Mouse (Mus musculus) forebrain, embryonic 14.5 days (tissue): ENCODE measurements around the gene Egr4. TPM values are rescaled to one million over a fixed set of nuclear protein-coding genes. Genes with fewer than 3 reads are reported as not detected.

Experiments used
- ATAC-seq: fragments of 200-750 bp; cut with Nextera tagmentation; 2 replicates; pipeline ENCODE4 v1.8.0; 2017; ENCODE audit warnings: mild to moderate bottlenecking, moderate library complexity
- DNase-seq: peaks from one replicate; pipeline ENCODE4 v3.0.0-alpha.2; 2015; ENCODE audit warnings: low spot score
- H3K27ac ChIP-seq: fragments of 300-500 bp; sonication (generic); 2 replicates; pipeline ENCODE4 v1.5.1; 2014; ENCODE audit warnings: low read depth, mild to moderate bottlenecking, control low read depth, low read length, moderate library complexity
- H3K27me3 ChIP-seq: fragments of 300-500 bp; sonication (generic); replicated peaks from 2 replicates; pipeline ENCODE4 v1.6.1; 2014; ENCODE audit warnings: low read length, control low read depth, mixed read lengths; ENCODE audit not compliant: control insufficient read depth, insufficient read depth
- H3K36me3 ChIP-seq: fragments of 300-500 bp; sonication (generic); 2 replicates; pipeline ENCODE4 v1.6.1; 2014; ENCODE audit warnings: low read length, control low read depth; ENCODE audit not compliant: control insufficient read depth, insufficient read depth
- H3K4me1 ChIP-seq: fragments of 300-500 bp; sonication (generic); 2 replicates; pipeline ENCODE4 v1.6.1; 2014; ENCODE audit warnings: antibody characterized with exemption, low read length, control low read depth; ENCODE audit not compliant: control insufficient read depth, insufficient read depth
- H3K4me2 ChIP-seq: fragments of 300-500 bp; sonication (generic); 2 replicates; pipeline ENCODE4 v1.6.1; 2014; ENCODE audit warnings: mild to moderate bottlenecking, control low read depth, low read length
- H3K4me3 ChIP-seq: fragments of 300-500 bp; sonication (generic); 2 replicates; pipeline ENCODE4 v1.5.1; 2014; ENCODE audit warnings: low read depth, low read length, control low read depth
- H3K9ac ChIP-seq: fragments of 300-500 bp; sonication (generic); 2 replicates; pipeline ENCODE4 v1.6.1; 2014; ENCODE audit warnings: mild to moderate bottlenecking, low read length, control low read depth, moderate library complexity
- H3K9me3 ChIP-seq: fragments of 300-500 bp; sonication (generic); replicated peaks from 2 replicates; pipeline ENCODE4 v1.6.1; 2016; ENCODE audit warnings: low read length, control low read depth, mixed read lengths; ENCODE audit not compliant: control insufficient read depth
- WGBS: fragments of 180-500 bp; shearing (Covaris S2); extraction: QIAGEN DNeasy Blood & Tissue Kit; methylation state at CpG from one replicate; pipeline ENCODE4 v1.1.7; 2014; 5-methylcytosine and 5-hydroxymethylcytosine counted together
- polyA plus RNA-seq: library from polyadenylated mRNA; unstranded; fragments of >200 nt; fragmentation: Nextera tagmentation; extraction: Ambion mirVana; gene quantifications from 2 replicates; pipeline ENCODE4 v1.2.1, GENCODE M21; 2014

Gene Egr4
- polyA plus RNA-seq, 1 experiment from 2014 or later: not detected

DNA sequence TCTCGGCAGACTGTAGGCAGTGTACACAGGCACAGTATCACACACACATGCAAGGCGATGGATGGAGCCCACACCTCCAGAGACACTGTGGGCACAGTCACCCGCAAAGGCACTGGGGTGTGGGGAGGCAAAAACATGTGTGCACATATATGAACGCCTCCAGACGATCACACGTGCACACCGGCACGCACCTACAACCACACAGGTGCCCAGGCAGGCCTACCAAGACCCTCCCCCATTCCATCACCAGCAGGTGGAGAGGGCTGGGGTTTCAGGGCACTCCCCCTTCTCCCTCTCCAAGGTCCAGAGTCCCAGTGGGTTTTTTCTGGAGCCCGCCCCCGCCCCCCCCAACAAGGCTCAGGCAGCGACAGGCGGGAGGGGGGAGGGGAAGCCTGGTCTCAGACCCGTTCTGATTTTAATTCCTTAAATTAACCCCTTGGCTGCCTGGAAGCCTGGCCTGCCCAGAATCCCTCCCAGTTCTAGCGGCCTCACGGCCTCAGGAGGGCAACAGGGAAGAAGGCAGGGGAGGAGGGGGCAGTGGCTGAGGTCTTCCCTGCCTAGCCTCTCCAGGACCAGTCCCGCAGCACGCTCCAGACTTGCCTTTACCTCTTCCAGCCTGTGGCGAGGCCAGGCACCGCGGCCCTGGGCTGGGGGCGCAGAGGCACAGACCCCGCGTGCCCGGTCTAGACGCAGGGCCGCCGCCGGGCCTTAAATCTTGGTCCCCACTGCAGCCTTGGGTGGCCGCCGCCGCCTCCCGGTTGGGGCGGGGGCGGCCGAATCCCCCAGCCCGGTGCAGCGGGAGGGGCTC, 11.1 kb downstream of the Egr4 start:
- peak; percentile 41 for DNase-seq
- peak; percentile 81 for ATAC-seq
- H3K9ac ChIP-seq: peak overlapping the region; percentile 87
- 0 out of 2 replicates have a peak, but pooled peaks cover 3% of the 10 kb centered on the region for H3K4me1 ChIP-seq
- H3K27ac ChIP-seq: peak overlapping the region; percentile 1; the same call in 1 of the 2 replicates
- peak overlapping the region; percentile 85 for H3K4me2 ChIP-seq
- no peaks in the 10 kb centered on the region for H3K9me3 ChIP-seq
- peaks cover 6% of the 10 kb centered on the region; the same call in 1 of the 2 replicates for H3K27me3 ChIP-seq
- H3K4me3 ChIP-seq: peak overlapping the region; percentile 76
- no peaks in the 10 kb centered on the region for H3K36me3 ChIP-seq
- WGBS: 1% methylated on average over 31 of the region's 37 CpGs

- Histone ChIP-seq H3K9me3 (no peaks in the 10 kb centered on the region), H3K9ac (peak overlapping the region; percentile 87), H3K27ac (peak overlapping the region; percentile 1; the same call in 1 of the 2 replicates), H3K27me3 (peaks cover 6% of the 10 kb centered on the region; the same call in 1 of the 2 replicates), H3K36me3 (no peaks in the 10 kb centered on the region), H3K4me3 (peak overlapping the region; percentile 76), H3K4me1 (0 out of 2 replicates have a peak, but pooled peaks cover 3% of the 10 kb centered on the region), H3K4me2 (peak overlapping the region; percentile 85)
- WGBS: 8% methylated on average over 6 of the region's 6 CpGs
- ATAC-seq (no peak), DNase-seq (no peak)
Observed at GRCm38 (mm10) chr6:85501571-85502102, 11.8 kb downstream of the Egr4 start.

- no peak overlapping the region for H3K27ac ChIP-seq
- 0 out of 2 replicates have a peak, but pooled peaks cover 6% of the 10 kb centered on the region for H3K27me3 ChIP-seq
- 82% methylated on average over 1 of the region's 1 CpGs for WGBS
- H3K9ac ChIP-seq: no peak overlapping the region
- H3K4me2 ChIP-seq: no peak overlapping the region
- no peaks in the 10 kb centered on the region for H3K36me3 ChIP-seq
- DNase-seq: no peak
- H3K4me3 ChIP-seq: no peak overlapping the region
- H3K4me1 ChIP-seq: 0 out of 2 replicates have a peak, but pooled peaks cover 3% of the 10 kb centered on the region
- H3K9me3 ChIP-seq: no peaks in the 10 kb centered on the region
- no peak for ATAC-seq
Observed at GRCm38 (mm10) chr6:85500416-85500815, 13.0 kb downstream of the Egr4 start.

DNA sequence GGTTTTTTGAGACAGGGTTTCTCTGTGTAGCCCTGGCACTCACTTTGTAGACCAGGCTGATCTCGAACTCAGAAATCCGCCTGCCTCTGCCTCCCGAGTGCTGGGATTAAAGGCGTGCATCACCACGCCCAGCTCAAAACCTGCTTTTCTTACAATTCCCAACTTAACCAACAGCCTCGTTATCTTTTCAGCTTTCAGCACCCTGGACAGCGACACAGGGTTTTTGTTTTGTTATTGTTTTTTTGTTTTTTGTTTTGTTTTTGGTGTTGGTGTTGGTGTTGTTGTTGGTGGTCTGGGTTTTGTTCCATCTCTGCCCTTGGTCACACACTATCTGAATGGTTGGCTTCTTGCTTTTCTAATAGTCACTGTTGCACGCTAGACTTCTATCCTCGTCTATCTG, 15.2 kb downstream of the Egr4 start:
- WGBS: 73% methylated on average over 9 of the region's 9 CpGs
- no peaks in the 10 kb centered on the region for H3K36me3 ChIP-seq
- H3K4me2 ChIP-seq: no peak overlapping the region
- no peak overlapping the region for H3K27ac ChIP-seq
- H3K9ac ChIP-seq: no peak overlapping the region
- no peak overlapping the region for H3K4me3 ChIP-seq
- ATAC-seq: no peak
- no peaks in the 10 kb centered on the region for H3K9me3 ChIP-seq
- no peak for DNase-seq
- 0 out of 2 replicates have a peak, but pooled peaks cover 3% of the 10 kb centered on the region for H3K4me1 ChIP-seq
- no peaks in the 10 kb centered on the region for H3K27me3 ChIP-seq

GRCm38 (mm10) chr6:85496976-85497375, 16.4 kb downstream of the Egr4 start:
- no peaks in the 10 kb centered on the region for H3K36me3 ChIP-seq
- 0 out of 2 replicates have a peak, but pooled peaks cover 3% of the 10 kb centered on the region for H3K4me1 ChIP-seq
- DNase-seq: no peak
- no peaks in the 10 kb centered on the region for H3K9me3 ChIP-seq
- H3K27me3 ChIP-seq: no peaks in the 10 kb centered on the region
- H3K4me2 ChIP-seq: no peak overlapping the region
- H3K27ac ChIP-seq: no peak overlapping the region
- no peak overlapping the region for H3K9ac ChIP-seq
- ATAC-seq: no peak
- no peak overlapping the region for H3K4me3 ChIP-seq

DNA sequence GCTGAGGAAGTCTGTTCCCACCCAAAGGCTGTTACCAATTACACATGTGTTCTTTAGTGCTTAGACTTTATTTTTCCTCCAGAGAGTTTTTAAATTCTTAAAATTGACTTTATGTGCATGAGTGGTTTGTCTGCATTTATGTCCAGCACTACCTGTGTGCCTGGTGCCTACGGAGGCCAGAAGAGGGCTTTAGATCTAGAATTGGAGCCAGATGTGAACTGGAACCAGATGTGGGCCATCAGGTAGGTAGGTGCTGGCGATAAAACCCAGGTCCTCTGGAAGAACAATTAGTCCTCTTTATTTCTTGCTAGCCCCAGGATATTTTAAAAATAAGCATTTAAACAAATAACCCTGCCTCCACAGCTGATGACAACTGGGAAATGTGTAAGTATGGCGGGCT, 21.8 kb downstream of the Egr4 start:
- Histone ChIP-seq H3K4me1 (no peaks in the 10 kb centered on the region), H3K9ac (no peak overlapping the region), H3K4me2 (no peak overlapping the region), H3K27ac (no peak overlapping the region), H3K9me3 (no peaks in the 10 kb centered on the region), H3K4me3 (no peak overlapping the region), H3K27me3 (no peaks in the 10 kb centered on the region), H3K36me3 (no peaks in the 10 kb centered on the region)
- WGBS: 91% methylated on average over 3 of the region's 3 CpGs
- DNase-seq (no peak), ATAC-seq (no peak)

DNA sequence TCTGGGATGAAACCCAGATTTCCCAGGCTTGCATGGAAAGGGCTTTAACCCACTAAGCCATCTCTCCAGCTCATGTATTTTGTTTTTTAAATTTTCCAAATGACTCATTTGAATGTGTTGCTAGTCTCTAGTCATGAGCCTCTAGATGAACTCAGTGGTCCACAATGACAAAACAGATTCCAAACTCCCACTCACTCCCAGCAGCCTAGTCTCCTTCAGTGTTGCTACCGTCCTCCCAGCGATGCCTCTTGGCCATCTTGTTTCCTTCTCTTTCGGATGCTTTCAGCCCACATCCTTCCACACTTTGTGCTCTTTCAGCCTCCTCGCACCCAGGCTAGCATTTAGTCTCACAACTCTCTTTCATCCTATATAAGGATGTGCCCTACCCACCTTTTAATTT, 23.1 kb downstream of the Egr4 start:
- H3K4me1 ChIP-seq: no peaks in the 10 kb centered on the region
- H3K27ac ChIP-seq: no peak overlapping the region
- H3K9me3 ChIP-seq: no peaks in the 10 kb centered on the region
- WGBS: 94% methylated on average over 4 of the region's 4 CpGs
- ATAC-seq (no peak), DNase-seq (no peak)
- no peak overlapping the region for H3K4me2 ChIP-seq
- H3K9ac ChIP-seq: no peak overlapping the region
- H3K27me3 ChIP-seq: peaks cover 10% of the 10 kb centered on the region
- H3K36me3 ChIP-seq: no peaks in the 10 kb centered on the region
- no peak overlapping the region for H3K4me3 ChIP-seq

GRCm38 (mm10) chr6:85489717-85490116, 23.7 kb downstream of the Egr4 start:
- DNase-seq: no peak
- Histone ChIP-seq H3K36me3 (no peaks in the 10 kb centered on the region), H3K9me3 (no peaks in the 10 kb centered on the region), H3K9ac (no peak overlapping the region), H3K4me3 (no peak overlapping the region), H3K27ac (no peak overlapping the region), H3K4me1 (no peaks in the 10 kb centered on the region), H3K27me3 (peaks cover 15% of the 10 kb centered on the region), H3K4me2 (no peak overlapping the region)
- ATAC-seq: no peak
- 80% methylated on average over 3 of the region's 3 CpGs for WGBS

DNA sequence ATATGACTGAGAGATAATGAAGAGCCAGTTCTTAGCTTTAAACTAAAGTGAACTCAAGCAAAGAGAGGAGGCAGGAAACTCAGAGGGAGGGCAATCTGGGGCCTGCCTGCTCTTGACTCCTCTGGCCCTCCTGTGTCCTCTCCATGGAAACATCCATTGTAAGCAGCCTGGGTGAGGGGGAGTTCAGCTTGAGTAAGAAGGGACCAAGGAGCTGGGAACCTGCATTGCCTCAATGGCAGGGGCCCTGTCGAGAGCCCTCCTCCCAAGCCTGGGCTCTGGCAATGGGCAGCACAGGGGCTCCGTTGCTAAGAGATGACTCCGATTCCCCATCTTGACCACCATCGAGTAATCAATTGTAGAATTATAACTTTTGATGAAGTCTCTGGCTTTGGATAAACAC, 24.9 kb downstream of the Egr4 start:
- DNase-seq (no peak), ATAC-seq (no peak)
- WGBS: 45% methylated on average over 4 of the region's 4 CpGs
- H3K4me3 ChIP-seq: no peak overlapping the region
- peaks cover 27% of the 10 kb centered on the region for H3K27me3 ChIP-seq
- no peak overlapping the region for H3K27ac ChIP-seq
- no peaks in the 10 kb centered on the region for H3K4me1 ChIP-seq
- H3K36me3 ChIP-seq: no peaks in the 10 kb centered on the region
- H3K9ac ChIP-seq: no peak overlapping the region
- H3K9me3 ChIP-seq: no peaks in the 10 kb centered on the region
- no peak overlapping the region for H3K4me2 ChIP-seq
